Mouse (Mus musculus): Measurements from ENCODE around the gene Creb3l1.

Gene Creb3l1

DNA sequence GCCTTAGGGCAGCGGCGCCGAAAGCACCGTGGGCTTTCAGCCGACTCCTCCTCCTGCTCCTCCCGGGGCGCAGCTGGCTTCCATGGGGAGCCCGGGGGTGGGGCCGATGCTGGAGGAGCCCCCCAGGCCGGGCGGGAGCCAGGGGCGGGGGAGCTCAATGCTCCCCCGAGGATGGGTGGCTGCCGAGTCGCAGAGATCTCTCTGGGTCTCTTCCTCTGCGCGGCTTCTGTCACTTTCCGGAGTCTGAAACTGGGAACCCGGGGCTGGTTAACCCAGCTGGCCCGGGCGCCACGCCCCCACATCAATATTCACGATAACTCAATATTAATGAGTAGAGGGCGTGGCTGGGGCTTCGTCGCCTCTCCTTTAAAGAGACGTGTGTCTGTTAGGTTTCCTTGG, at the start of gene Creb3l1:
Creb3l1 (minus strand) TSS at position 229 of the 399 bp plus-strand sequence.
- peak; percentile 90 for DNase-seq

DNA sequence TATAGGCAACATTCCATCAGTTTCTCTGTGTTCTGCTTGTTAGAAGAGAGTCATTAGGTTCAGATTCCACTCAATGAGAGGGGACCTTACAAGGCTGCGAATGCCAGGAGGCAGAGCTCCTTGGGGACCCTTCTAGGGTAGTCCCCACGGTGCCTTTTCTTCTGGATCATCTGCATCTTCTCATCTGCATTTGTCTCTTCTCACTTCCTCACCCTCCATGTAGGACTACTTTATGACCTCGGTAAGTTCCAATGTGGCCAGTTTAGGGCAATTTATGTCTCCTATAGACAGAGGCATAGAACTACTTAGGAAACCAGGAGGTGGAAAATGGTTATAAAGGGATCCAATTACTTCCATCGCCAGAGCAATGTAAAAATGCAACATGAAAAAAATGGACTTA, 46.8 kb upstream of the Creb3l1 start:
- DNase-seq = no peak

- DNase-seq = no peak
Measured at GRCm38 (mm10) chr2:92069630-92070029, 45.3 kb upstream of the Creb3l1 start.

GRCm38 (mm10) chr2:92067600-92067999, 43.3 kb upstream of the Creb3l1 start:
- no peak for DNase-seq

DNA sequence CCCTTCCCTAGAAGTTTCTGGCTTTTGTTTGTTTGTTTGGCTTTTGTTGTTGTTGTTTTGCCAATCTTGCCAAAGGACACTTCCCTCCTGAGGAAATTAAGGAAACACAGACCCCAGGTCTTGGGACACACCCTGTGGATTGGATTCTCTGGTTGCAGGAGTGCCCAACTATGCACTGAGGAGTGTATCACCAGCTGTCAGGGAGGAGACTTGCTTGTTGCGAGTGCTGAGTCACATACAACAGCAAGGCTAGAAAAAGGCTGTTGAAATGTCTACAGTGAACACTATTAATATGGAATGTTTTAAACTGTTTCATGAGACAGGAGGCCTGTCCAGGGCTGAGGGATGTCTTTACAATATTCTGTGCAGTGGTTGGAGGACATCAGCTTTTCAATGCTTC, 42.6 kb upstream of the Creb3l1 start:
- DNase-seq = no peak

DNA sequence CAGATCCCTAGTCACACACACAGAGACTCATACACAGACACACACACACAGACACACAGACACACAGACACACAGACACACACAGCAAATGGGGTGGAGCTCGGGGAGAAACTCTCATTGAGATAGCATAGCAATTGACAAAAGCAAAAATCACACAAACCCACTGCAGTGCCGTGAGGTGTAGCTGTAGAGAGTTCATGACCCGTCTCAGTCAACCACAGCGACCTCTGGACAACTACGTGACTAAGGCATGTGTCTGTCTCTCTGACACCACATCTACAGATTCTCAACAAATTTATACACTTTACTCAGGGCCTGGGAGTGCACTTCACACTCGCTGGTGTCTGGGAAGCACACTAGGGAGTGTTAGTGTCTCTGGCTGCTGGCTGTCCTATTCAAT, 41.6 kb upstream of the Creb3l1 start:
- no peak for DNase-seq

- DNase-seq = no peak
Measured at GRCm38 (mm10) chr2:92065269-92065888, 41.1 kb upstream of the Creb3l1 start.

DNA sequence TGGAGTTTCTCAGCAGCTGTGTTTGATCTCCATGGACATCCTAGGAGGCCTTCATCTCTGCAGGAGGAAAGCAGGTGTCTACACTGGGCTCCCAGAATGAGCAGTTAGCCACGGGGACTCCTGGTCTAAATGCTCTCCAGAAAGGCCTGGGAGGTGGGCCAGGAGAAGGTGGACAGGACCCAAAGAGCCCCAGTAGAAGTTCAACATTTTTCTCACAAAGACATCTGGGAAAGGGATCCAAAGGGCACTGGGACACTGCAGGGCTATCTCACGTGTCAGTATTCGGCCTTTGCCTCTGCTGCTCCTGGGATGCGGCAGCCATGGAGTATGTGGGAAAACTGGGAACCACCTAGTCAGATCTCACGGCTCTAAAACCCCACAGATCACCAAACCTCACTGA, 38.8 kb upstream of the Creb3l1 start:
- no peak for DNase-seq

DNA sequence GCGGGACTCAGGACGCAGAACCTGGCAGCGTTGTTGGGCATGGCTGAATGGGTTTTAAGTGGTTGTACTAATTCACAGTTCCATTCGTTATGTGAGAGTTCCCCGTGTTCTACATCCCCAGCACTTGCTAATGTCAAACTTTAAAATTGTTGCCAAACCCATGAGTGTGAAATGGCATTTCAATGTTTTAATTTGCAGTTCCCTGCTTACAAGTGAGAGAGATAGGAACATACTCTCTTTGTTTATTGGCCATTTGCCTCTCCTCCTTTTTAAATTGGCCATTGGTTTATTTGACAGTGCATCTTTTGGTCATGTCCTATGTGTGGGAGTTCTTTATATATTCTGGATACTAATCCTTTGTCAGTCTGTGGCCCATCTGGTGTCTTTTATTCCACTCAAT, 37.0 kb upstream of the Creb3l1 start:
- DNase-seq = no peak

- DNase-seq = no peak
Measured at GRCm38 (mm10) chr2:92060291-92060690, 36.0 kb upstream of the Creb3l1 start.

- peak; percentile 54 for DNase-seq
Measured at GRCm38 (mm10) chr2:92059481-92060220, 35.3 kb upstream of the Creb3l1 start.

DNA sequence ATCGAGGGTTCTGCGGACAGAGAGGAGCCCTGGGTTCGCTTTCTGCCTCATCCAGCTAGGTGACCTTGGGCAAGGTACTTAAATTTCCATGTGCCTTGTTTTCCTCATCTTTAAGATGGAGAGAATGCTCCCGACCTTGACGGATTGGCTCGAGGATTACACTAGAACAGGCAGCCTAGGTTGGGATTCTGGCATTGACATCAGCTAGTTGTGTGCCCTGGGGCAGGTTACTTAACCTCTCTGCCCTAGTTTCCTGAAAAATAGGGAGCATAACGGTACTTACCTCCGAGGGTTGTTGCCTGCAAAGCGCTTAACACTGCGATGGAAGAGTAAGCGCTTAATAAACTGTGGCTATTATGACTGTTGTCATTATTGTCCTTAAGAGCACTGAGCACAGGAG, 34.6 kb upstream of the Creb3l1 start:
- DNase-seq = no peak

DNA sequence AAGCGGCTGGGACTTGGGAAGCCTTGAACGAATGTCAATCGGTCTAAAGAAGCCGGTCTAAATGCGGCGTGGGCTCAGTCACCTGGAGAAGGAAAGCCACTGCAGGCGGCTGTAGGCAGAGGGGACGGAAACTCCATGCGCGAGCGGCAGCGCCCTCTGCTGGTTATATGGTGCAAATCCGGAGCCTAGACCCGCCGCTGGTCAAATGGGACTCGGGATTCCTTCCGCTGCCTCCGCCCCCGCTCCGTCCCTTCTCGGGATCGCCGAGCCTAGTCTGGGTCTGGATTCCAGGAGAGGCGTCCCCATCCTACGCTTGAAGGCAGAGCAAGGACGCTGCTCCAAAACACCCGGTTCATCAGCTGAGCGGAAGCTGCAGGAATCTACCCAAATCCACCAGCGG, 34.2 kb upstream of the Creb3l1 start:
- DNase-seq = peak; percentile 94

GRCm38 (mm10) chr2:92056760-92057159, 32.5 kb upstream of the Creb3l1 start:
- DNase-seq = no peak

- peak; percentile 81 for DNase-seq
Measured at GRCm38 (mm10) chr2:92055831-92056236, 31.5 kb upstream of the Creb3l1 start.

GRCm38 (mm10) chr2:92055101-92055813, 31.0 kb upstream of the Creb3l1 start:
- peak; percentile 96 for DNase-seq

- DNase-seq = no peak
Measured at GRCm38 (mm10) chr2:92052754-92053153, 28.5 kb upstream of the Creb3l1 start.

DNA sequence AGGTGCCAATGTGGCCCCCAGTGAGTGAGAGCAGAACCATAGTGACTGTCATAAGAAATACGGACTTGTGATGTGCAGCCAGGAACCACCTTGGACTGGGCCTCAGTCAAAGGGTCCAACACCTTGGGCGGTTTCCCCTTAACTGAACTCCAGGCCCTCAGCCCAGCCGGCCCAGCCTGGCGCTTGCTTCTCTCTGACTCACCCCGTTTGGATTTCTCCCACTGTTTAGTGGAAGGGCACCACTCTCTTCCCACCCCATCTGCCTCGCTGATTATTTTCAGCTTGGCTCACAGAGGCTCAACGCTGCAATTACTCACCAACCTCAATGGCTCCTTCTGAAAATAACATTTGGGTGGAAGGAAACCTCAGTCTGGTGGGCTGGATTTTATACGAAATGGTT, 27.9 kb upstream of the Creb3l1 start:
- peak; percentile 47 for DNase-seq

DNA sequence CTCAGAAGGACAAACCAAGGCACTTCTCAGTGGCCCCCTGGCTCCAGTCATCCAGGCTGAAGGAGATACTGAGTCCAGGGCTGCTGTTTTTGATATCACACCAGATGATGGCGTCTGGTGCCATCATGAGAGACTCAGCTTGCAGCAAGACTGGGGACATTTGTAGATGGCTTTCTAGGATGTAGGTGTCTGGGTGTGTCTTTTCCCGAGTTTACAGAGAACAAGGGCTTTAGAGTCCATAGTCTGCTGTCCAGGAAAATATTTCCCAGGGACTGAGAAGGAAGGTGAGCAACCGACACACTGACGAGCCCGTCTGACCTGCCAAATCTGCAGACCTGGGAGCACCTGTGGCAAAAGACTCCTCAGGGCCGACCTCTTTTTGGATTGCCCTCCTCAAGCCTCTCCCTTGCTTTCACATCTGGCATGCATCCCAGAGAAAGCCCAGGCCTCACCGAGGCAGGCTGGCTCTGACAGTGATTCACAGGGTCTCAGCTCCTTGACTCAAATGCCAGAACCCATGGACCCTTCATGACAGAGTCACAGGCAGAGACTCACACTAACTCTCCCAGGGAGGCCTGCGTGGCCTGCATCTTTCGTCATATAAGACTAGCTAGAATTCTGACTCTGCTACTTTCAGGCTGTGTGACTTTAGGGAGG, 23.9 kb upstream of the Creb3l1 start:
- no peak for DNase-seq

DNA sequence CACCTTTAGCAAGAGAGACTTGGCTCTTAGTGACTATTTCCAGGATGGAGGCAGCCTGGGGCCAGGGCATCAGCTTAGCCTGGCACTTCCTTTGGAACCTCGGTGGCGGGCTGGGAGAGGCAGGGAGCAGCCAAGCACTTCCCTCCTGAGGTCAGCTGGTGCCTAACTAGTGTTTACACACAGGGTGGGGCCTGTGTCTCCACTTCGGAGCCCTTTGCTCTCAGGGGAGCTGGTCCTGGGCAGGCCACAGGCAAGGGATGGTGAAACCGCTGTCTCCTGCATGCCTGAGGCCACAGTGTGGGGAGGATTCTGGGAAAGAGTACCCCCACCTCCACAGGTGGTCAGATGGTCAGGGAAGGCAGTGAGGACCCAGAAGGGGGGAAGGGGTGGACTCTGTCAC, 23.3 kb upstream of the Creb3l1 start:
- no peak for DNase-seq

DNA sequence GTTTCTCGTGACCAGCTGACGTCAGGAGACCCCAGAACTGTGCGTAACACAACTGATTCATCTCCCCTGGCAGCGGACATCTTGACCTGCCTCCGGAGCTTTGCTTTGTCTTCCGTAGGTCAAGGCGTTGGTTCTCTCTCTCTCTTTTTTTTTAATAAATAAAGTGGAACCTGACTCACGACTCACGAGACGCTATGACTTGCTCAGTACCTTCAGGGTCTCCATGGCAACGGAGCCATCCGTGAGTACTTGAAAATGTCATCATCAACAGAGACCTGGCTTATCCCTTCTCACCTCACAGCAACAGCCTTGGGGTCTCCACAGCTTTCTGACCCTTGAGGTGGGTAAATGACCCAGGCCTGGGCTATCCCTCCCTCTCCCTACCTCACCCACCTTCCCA, 19.0 kb upstream of the Creb3l1 start:
- no peak for DNase-seq

DNA sequence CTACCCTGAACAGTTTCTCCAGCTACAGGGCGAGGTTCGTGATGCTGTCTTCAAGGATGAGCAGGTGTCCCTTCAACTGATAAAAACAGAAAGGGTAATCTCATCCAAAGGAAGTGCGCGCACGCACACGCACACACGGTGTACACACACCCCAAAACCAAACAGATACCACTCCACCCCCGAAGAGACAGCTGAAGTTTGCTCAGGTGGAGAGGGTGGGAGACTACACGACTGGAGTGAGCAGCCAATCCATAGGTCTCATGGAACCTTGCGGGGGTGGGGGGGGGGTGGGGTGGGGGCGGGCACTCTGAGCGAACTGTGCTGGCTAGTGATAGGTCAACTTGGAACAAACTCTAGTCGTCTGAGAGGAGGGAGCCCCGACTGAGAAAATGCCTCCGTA, 17.2 kb upstream of the Creb3l1 start:
- no peak for DNase-seq

DNA sequence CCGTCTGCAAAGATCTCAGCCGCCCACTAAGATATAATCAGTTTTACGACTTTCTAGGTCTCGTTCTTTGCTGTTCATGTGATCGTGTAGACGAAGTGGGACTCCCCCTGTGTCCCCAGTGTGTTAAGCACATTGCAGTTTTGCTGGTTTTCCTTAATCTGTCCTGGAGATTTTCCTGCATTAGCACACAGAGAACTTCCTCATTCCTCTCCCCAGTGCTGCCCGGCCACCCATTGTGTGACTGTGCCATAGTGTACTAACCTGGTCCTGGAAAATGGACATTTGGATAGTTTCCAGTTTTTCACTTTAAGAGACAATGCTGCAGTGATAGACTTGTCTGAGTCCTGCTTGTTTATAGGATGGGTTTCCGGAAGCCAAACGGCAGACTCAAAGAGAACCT, 10.0 kb upstream of the Creb3l1 start:
- no peak for DNase-seq

DNA sequence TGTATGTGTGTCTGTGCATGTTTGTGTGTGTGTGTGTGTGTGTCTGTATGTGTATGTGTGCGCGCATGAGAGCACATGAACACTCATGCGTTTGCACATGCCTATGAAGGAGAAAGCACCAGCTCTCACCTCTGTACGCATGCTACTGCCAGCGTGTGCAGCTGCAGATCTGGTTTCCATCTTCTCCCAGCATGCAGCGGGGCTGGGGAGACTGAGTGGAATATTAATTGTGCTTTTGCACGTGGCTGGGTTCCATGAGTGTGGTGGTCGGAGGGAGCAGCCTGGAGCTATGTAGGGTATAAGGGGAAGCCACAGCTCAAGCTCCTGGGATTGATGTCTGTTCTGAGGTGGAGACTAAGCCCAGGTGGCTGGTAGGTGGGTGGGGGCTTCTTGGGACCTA, 6.3 kb upstream of the Creb3l1 start:
- no peak for DNase-seq
